Mouse (Mus musculus): ENCODE data around the gene Jam3. TPM values are rescaled to one million over a fixed set of nuclear protein-coding genes. Genes with fewer than 3 reads are reported as not detected.

The Jam3 gene
- polyA plus RNA-seq, 1 experiment from 2014 or later: 70.0 TPM

DNA sequence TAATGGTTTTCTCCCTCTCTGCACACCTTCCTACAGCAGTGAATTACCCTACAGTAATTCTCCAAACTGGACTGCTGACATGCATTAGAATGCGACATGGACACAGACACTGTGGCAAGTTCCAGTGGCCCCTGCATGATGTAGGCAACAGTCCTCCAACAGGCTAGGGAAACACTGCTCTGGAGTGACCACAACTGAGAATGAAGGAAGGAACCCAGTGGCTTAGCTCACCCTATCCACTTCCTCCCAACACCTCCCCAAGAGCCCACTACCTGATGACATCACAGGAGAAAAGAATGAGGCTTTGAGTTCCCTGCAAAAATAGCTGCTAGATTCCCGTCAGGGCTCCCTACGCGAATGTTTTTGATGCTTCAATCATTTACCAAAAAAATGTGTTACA, 55.7 kb downstream of the Jam3 start:
- WGBS: 83% methylated on average over 4 of the region's 4 CpGs
- H3K4me2 ChIP-seq (replicated peaks; ENCODE audit: low read depth, low read length): no peak overlapping the region
- H3K36me3 ChIP-seq (ENCODE audit: control insufficient read depth, insufficient read depth, low read length): peaks cover 43% of the 10 kb centered on the region
- H3K4me1 ChIP-seq (ENCODE audit: control insufficient read depth, insufficient read depth, low read length): no peaks in the 10 kb centered on the region
- no peaks in the 10 kb centered on the region for H3K27me3 ChIP-seq (ENCODE audit: control insufficient read depth, insufficient read depth, low read length)
- no peaks in the 10 kb centered on the region for H3K9me3 ChIP-seq (ENCODE audit: control insufficient read depth, low read depth, low read length)
- H3K4me3 ChIP-seq (ENCODE audit: low read depth, low read length): no peak overlapping the region
- no peak overlapping the region for H3K27ac ChIP-seq (ENCODE audit: low read length)
- ATAC-seq (ENCODE audit: insufficient number of reproducible peaks, insufficient read depth, low FRiP score, low read depth): no peak
- no peak overlapping the region for H3K9ac ChIP-seq (replicated peaks; ENCODE audit: low read depth, low read length)

DNA sequence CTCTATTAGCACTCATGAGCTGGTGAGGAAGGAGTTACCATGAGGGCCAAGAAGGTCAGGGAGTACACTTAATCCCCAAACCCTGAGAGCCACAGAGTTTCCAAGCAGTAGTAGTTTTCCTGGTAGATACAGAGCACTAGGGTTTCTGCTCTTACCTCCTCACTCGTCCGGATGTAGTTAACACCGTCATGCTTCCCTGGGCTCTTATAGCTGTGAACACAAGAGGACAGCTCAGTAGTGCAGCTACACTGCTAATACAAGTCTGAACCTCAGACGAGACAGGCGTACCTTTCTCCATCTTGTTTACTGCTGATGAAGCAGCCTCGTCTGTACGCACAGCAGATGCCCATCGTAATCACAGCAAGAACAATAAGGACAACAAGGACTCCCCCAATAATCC, 56.7 kb downstream of the Jam3 start:
- no peak overlapping the region for H3K4me3 ChIP-seq (ENCODE audit: low read depth, low read length)
- H3K4me1 ChIP-seq (ENCODE audit: control insufficient read depth, insufficient read depth, low read length): no peaks in the 10 kb centered on the region
- H3K27me3 ChIP-seq (ENCODE audit: control insufficient read depth, insufficient read depth, low read length): no peaks in the 10 kb centered on the region
- no peak overlapping the region for H3K9ac ChIP-seq (replicated peaks; ENCODE audit: low read depth, low read length)
- no peaks in the 10 kb centered on the region for H3K9me3 ChIP-seq (ENCODE audit: control insufficient read depth, low read depth, low read length)
- ATAC-seq (ENCODE audit: insufficient number of reproducible peaks, insufficient read depth, low FRiP score, low read depth): no peak
- WGBS: 89% methylated on average over 8 of the region's 8 CpGs
- no peak overlapping the region for H3K4me2 ChIP-seq (replicated peaks; ENCODE audit: low read depth, low read length)
- no peak overlapping the region for H3K27ac ChIP-seq (ENCODE audit: low read length)
- H3K36me3 ChIP-seq (ENCODE audit: control insufficient read depth, insufficient read depth, low read length): peaks cover 49% of the 10 kb centered on the region

DNA sequence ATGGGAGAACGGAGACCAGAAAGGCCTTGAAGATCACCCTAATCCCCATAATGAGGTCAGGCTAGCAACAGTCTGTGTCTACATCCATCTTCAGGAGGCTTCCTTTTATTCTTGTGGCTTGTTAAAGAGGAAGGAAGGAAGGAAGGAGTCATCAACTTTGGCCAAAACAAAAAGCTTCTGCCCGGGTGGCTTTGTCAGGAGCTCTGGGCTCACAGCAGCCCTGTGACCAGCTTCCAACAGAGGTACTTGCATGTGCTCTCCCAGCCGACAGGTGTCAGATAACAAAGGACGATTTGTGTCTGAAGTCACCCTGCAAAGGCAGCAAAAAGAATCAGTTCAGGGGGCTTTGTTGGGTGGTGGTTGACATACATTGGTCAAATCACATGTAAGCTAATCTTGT, 57.1 kb downstream of the Jam3 start:
- H3K27me3 ChIP-seq (ENCODE audit: control insufficient read depth, insufficient read depth, low read length): no peaks in the 10 kb centered on the region
- 48% methylated on average over 4 of the region's 4 CpGs for WGBS
- peaks cover 53% of the 10 kb centered on the region for H3K36me3 ChIP-seq (ENCODE audit: control insufficient read depth, insufficient read depth, low read length)
- H3K4me3 ChIP-seq (ENCODE audit: low read depth, low read length): no peak overlapping the region
- H3K27ac ChIP-seq (ENCODE audit: low read length): no peak overlapping the region
- no peak overlapping the region for H3K4me2 ChIP-seq (replicated peaks; ENCODE audit: low read depth, low read length)
- no peak for ATAC-seq (ENCODE audit: insufficient number of reproducible peaks, insufficient read depth, low FRiP score, low read depth)
- H3K9me3 ChIP-seq (ENCODE audit: control insufficient read depth, low read depth, low read length): no peaks in the 10 kb centered on the region
- H3K4me1 ChIP-seq (ENCODE audit: control insufficient read depth, insufficient read depth, low read length): no peaks in the 10 kb centered on the region
- H3K9ac ChIP-seq (replicated peaks; ENCODE audit: low read depth, low read length): no peak overlapping the region

DNA sequence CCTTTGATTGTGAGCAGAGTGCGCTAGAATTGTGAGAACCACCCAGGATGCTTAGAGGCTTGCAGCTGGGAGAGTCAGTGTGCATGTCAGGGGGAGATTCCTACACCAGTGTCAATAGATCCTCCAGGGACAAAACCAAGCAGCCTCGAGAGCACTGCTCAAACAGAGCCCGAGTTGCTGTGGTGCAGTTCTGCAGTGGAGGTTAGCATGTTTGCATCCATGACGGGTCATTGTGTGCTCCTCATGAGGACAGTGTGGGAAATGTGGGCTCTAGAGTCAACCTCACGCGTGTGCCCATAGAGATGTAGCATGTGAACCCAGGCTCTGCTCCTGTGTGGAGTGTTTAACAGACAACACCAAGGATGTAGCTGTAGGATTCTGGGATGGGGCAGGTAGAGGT, 62.3 kb downstream of the Jam3 start:
- Histone ChIP-seq H3K4me3 (ENCODE audit: low read depth, low read length) (no peak overlapping the region), H3K4me2 (replicated peaks; ENCODE audit: low read depth, low read length) (no peak overlapping the region), H3K4me1 (ENCODE audit: control insufficient read depth, insufficient read depth, low read length) (no peaks in the 10 kb centered on the region), H3K36me3 (ENCODE audit: control insufficient read depth, insufficient read depth, low read length) (peaks cover 72% of the 10 kb centered on the region), H3K27me3 (ENCODE audit: control insufficient read depth, insufficient read depth, low read length) (no peaks in the 10 kb centered on the region), H3K9ac (replicated peaks; ENCODE audit: low read depth, low read length) (no peak overlapping the region), H3K27ac (ENCODE audit: low read length) (no peak overlapping the region), H3K9me3 (ENCODE audit: control insufficient read depth, low read depth, low read length) (no peaks in the 10 kb centered on the region)
- WGBS: 93% methylated on average over 6 of the region's 6 CpGs
- no peak for ATAC-seq (ENCODE audit: insufficient number of reproducible peaks, insufficient read depth, low FRiP score, low read depth)

DNA sequence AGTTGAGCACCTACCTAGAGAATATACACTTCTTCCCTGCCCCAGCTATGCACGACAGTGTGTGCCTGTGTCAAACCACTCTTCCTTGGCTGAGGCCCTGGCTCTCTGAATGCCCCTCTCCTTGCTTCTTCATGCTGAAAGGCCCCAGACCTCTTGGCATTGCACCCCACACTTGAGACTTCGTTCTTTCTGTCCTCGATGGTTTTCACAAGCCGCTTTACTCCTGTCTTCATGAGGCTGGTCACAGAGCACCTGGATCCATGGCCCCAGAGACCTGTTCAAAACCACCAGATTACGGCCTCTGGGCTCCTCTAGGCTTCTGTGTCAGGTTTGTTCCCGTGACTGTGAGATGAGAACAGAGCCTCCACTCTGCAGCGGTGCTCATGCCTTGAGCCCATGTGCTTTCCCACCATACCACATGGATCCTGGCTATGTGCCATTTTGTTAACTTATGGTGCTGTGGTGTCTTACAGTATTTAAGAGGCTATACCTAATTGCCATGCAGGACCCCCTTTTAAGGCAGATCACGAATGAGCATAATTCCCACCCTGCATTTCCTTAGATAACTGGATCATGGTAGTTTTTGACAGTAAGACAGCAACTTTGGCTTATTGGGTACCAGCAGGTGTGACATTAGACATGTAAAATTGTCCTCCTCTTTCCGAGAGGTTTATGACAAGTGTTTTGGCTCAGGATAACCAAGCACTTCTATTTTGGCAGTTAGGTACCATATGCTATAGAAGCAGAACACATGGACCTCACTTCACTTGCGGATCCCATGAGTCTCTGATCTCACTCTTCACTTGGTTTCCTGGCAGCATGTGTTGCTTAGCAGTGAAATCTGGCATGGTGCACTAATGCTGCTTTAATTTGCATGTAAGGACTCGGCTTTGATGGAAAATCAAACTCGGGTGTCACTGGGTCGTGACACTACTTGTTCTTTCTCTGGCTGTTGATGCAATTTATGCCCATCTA, 64.1 kb downstream of the Jam3 start:
- Histone ChIP-seq H3K4me1 (ENCODE audit: control insufficient read depth, insufficient read depth, low read length) (no peaks in the 10 kb centered on the region), H3K27me3 (ENCODE audit: control insufficient read depth, insufficient read depth, low read length) (no peaks in the 10 kb centered on the region), H3K9me3 (ENCODE audit: control insufficient read depth, low read depth, low read length) (no peaks in the 10 kb centered on the region), H3K4me2 (replicated peaks; ENCODE audit: low read depth, low read length) (no peak overlapping the region), H3K27ac (ENCODE audit: low read length) (no peak overlapping the region), H3K4me3 (ENCODE audit: low read depth, low read length) (no peak overlapping the region), H3K9ac (replicated peaks; ENCODE audit: low read depth, low read length) (no peak overlapping the region), H3K36me3 (ENCODE audit: control insufficient read depth, insufficient read depth, low read length) (peaks cover 74% of the 10 kb centered on the region)
- ATAC-seq (ENCODE audit: insufficient number of reproducible peaks, insufficient read depth, low FRiP score, low read depth): no peak
- 90% methylated on average over 13 of the region's 13 CpGs for WGBS

DNA sequence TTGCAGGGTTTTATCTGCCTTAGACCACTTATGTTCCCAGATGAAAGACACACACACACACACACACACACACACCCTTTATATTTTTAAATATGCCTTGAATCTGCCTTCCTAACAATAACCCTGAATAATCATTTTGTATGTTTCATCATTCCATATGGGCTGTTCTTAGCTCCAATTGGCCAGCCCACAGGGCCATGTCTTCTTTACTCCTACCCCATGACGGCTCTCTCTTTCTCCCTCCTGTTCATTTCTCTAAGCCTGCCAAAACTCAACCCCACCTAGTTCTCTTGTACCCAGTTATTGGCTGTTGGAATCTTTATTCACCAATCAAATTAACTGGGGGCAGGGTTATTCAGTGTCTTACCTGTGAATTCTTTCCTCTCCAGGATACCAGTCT, 65.1 kb downstream of the Jam3 start:
- 95% methylated on average over 1 of the region's 1 CpGs for WGBS
- no peak for ATAC-seq (ENCODE audit: insufficient number of reproducible peaks, insufficient read depth, low FRiP score, low read depth)
- H3K4me1 ChIP-seq (ENCODE audit: control insufficient read depth, insufficient read depth, low read length): no peaks in the 10 kb centered on the region
- H3K27me3 ChIP-seq (ENCODE audit: control insufficient read depth, insufficient read depth, low read length): no peaks in the 10 kb centered on the region
- no peak overlapping the region for H3K4me3 ChIP-seq (ENCODE audit: low read depth, low read length)
- no peak overlapping the region for H3K27ac ChIP-seq (ENCODE audit: low read length)
- H3K36me3 ChIP-seq (ENCODE audit: control insufficient read depth, insufficient read depth, low read length): peaks cover 74% of the 10 kb centered on the region
- no peak overlapping the region for H3K4me2 ChIP-seq (replicated peaks; ENCODE audit: low read depth, low read length)
- no peaks in the 10 kb centered on the region for H3K9me3 ChIP-seq (ENCODE audit: control insufficient read depth, low read depth, low read length)
- no peak overlapping the region for H3K9ac ChIP-seq (replicated peaks; ENCODE audit: low read depth, low read length)

DNA sequence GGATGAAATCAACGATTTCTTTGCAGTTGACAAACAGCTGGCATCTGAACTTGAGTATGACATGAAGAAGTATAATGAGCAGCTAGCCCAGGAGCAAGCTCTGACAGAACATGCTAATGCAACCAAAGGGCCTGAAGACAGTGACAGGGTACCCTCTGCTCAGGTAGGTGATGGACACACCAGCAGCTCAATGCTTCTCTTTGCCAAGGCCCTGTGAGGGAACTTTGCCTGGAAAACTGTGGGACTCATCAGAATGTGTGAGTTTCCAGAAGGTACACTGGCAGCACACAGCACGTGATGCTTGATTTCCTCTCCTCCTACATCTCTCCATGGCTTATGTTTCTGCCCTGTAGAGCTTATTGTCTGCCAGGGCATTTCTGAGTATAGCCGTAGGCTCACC, 67.8 kb downstream of the Jam3 start:
- Histone ChIP-seq H3K36me3 (ENCODE audit: control insufficient read depth, insufficient read depth, low read length) (peaks cover 72% of the 10 kb centered on the region), H3K4me2 (replicated peaks; ENCODE audit: low read depth, low read length) (no peak overlapping the region), H3K27ac (ENCODE audit: low read length) (no peak overlapping the region), H3K4me3 (ENCODE audit: low read depth, low read length) (no peak overlapping the region), H3K27me3 (ENCODE audit: control insufficient read depth, insufficient read depth, low read length) (no peaks in the 10 kb centered on the region), H3K9me3 (ENCODE audit: control insufficient read depth, low read depth, low read length) (no peaks in the 10 kb centered on the region), H3K9ac (replicated peaks; ENCODE audit: low read depth, low read length) (no peak overlapping the region), H3K4me1 (ENCODE audit: control insufficient read depth, insufficient read depth, low read length) (no peaks in the 10 kb centered on the region)
- ATAC-seq (ENCODE audit: insufficient number of reproducible peaks, insufficient read depth, low FRiP score, low read depth): no peak
- 91% methylated on average over 3 of the region's 3 CpGs for whole genome bisulfite sequencing

DNA sequence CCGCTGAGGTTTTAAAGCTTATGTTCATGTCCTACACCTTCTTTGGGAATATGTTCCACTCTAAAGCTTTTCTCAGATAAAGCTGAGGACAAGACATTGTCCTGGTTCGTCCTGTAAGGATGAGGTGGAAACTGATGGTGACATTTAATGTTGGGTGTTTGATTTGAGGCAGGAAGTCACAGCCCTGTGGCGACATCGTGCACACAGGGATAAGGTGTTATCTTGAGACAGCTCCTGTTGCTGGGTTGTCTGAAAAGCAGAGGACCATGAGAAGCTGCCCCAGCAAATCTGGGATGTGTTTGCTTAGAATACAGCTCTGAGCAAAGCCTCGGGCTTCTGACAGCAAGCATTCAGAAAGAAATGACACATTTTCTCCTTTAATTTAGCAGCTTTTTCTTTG, 69.0 kb downstream of the Jam3 start:
- Histone ChIP-seq H3K27ac (ENCODE audit: low read length) (no peak overlapping the region), H3K4me3 (ENCODE audit: low read depth, low read length) (no peak overlapping the region), H3K9ac (replicated peaks; ENCODE audit: low read depth, low read length) (no peak overlapping the region), H3K27me3 (ENCODE audit: control insufficient read depth, insufficient read depth, low read length) (no peaks in the 10 kb centered on the region), H3K4me2 (replicated peaks; ENCODE audit: low read depth, low read length) (no peak overlapping the region), H3K4me1 (ENCODE audit: control insufficient read depth, insufficient read depth, low read length) (no peaks in the 10 kb centered on the region), H3K9me3 (ENCODE audit: control insufficient read depth, low read depth, low read length) (no peaks in the 10 kb centered on the region), H3K36me3 (ENCODE audit: control insufficient read depth, insufficient read depth, low read length) (peaks cover 74% of the 10 kb centered on the region)
- WGBS: 87% methylated on average over 5 of the region's 5 CpGs
- ATAC-seq (ENCODE audit: insufficient number of reproducible peaks, insufficient read depth, low FRiP score, low read depth): no peak

DNA sequence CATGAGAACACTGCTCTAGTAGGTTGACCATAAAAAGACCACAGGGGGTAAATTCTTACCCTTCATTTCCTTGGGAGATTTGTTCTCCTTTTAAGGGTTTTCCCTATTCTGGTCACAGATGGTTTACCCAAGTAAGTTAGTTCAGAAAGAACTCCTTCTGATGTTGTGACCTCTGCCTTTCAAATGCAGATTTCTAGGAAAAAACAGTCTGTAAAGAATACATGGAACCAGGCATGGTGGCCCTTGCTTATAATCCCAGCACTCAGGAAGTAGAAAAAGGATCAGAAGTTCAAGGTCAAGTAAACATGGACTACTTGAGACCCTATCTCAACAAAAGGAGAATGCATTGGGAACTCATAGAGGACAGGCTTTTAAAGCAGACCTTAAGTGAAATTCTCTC, 79.4 kb downstream of the Jam3 start:
- Histone ChIP-seq H3K27ac (ENCODE audit: low read length) (no peak overlapping the region), H3K4me3 (ENCODE audit: low read depth, low read length) (no peak overlapping the region), H3K36me3 (ENCODE audit: control insufficient read depth, insufficient read depth, low read length) (peaks cover 29% of the 10 kb centered on the region), H3K4me2 (replicated peaks; ENCODE audit: low read depth, low read length) (no peak overlapping the region), H3K9ac (replicated peaks; ENCODE audit: low read depth, low read length) (no peak overlapping the region), H3K27me3 (ENCODE audit: control insufficient read depth, insufficient read depth, low read length) (no peaks in the 10 kb centered on the region), H3K4me1 (ENCODE audit: control insufficient read depth, insufficient read depth, low read length) (no peaks in the 10 kb centered on the region), H3K9me3 (ENCODE audit: control insufficient read depth, low read depth, low read length) (no peaks in the 10 kb centered on the region)
- no peak for ATAC-seq (ENCODE audit: insufficient number of reproducible peaks, insufficient read depth, low FRiP score, low read depth)

Data from stomach, embryonic 14.5 days (tissue).